ENCODE assay signal across 13 mouse cellular contexts in genomic region chr5:63827415-63828053, GRCm38 (mm10). TPM values are rescaled to one million over a fixed set of nuclear protein-coding genes. Genes with fewer than 3 reads are reported as not detected.
DNase-seq lines count a peak whose midpoint lies in the region; ATAC-seq lines count a peak whose summit lies in the region.
"Had no signal": no experiment of that assay in that cellular context is flagged by ENCODE, and none has a peak within 500 bp of the region (broad histone marks: within the 10 kb centered on the region; RNA-seq: fewer than 3 reads in every experiment).

No protein-coding gene starts in this region.

- 0 out of 2 replicates have a peak overlapping the region, but pooled peaks have one; percentile 3 for H3K4me2 ChIP-seq in kidney, embryonic 15.5 days
- peak overlapping the region; percentile 41 for H3K4me2 ChIP-seq in lung, embryonic 15.5 days
- H3K4me2 ChIP-seq in forebrain, embryonic 13.5 days: no peak overlapping the region
- H3K4me2 ChIP-seq: embryonic facial prominence, embryonic 13.5 days had no signal

- no peaks in the 10 kb centered on the region for H3K36me3 ChIP-seq in kidney, embryonic 15.5 days
- H3K36me3 ChIP-seq in lung, embryonic 15.5 days: no peaks in the 10 kb centered on the region
- no peaks in the 10 kb centered on the region for H3K36me3 ChIP-seq in forebrain, embryonic 13.5 days (ENCODE audit: poor library complexity, severe bottlenecking)
- H3K36me3 ChIP-seq: embryonic facial prominence, embryonic 13.5 days had no signal

- H3K9ac ChIP-seq in kidney, embryonic 15.5 days: no peak overlapping the region
- H3K9ac ChIP-seq in lung, embryonic 15.5 days: no peak overlapping the region
- H3K9ac ChIP-seq in forebrain, embryonic 13.5 days: no peak overlapping the region
- H3K9ac ChIP-seq: embryonic facial prominence, embryonic 13.5 days had no signal

- peaks cover 41% of the 10 kb centered on the region for H3K4me1 ChIP-seq in kidney, embryonic 15.5 days
- H3K4me1 ChIP-seq in lung, embryonic 15.5 days: peaks cover 53% of the 10 kb centered on the region
- no peaks in the 10 kb centered on the region for H3K4me1 ChIP-seq in forebrain, embryonic 13.5 days

- H3K27ac ChIP-seq in kidney, embryonic 15.5 days: peak overlapping the region; percentile 75
- peak overlapping the region; percentile 81 for H3K27ac ChIP-seq in lung, embryonic 15.5 days
- H3K27ac ChIP-seq in forebrain, embryonic 13.5 days: no peak overlapping the region
- H3K27ac ChIP-seq: embryonic facial prominence, embryonic 13.5 days had no signal

- no peaks in the 10 kb centered on the region for H3K27me3 ChIP-seq in kidney, embryonic 15.5 days
- H3K27me3 ChIP-seq in lung, embryonic 15.5 days: no peaks in the 10 kb centered on the region
- H3K27me3 ChIP-seq in forebrain, embryonic 13.5 days: no peaks in the 10 kb centered on the region
- H3K27me3 ChIP-seq: embryonic facial prominence, embryonic 13.5 days had no signal

- WGBS in kidney, embryonic 15.5 days: 45% methylated on average over 5 of the region's 5 CpGs
- 25% methylated on average over 5 of the region's 5 CpGs for WGBS in lung, embryonic 15.5 days
- 55% methylated on average over 5 of the region's 5 CpGs for WGBS in forebrain, embryonic 13.5 days

- ATAC-seq in kidney, embryonic 15.5 days (replicated peaks; ENCODE audit: low FRiP score): peak; percentile 69
- peak; percentile 44; the same call in 1 of the 2 replicates for ATAC-seq in lung, embryonic 15.5 days (ENCODE audit: borderline replicate concordance, extremely low read depth, low FRiP score, low TSS enrichment)
- no peak for ATAC-seq in forebrain, embryonic 13.5 days
- ATAC-seq: inflammation-experienced regulatory T-cells, adult 6 months; midbrain, embryonic 16.5 days had no signal

- no peaks in the 10 kb centered on the region for H3K9me3 ChIP-seq in kidney, embryonic 15.5 days (replicated peaks)
- H3K9me3 ChIP-seq in lung, embryonic 15.5 days: no peaks in the 10 kb centered on the region
- no peaks in the 10 kb centered on the region for H3K9me3 ChIP-seq in forebrain, embryonic 13.5 days (replicated peaks)
- H3K9me3 ChIP-seq: embryonic facial prominence, embryonic 13.5 days had no signal

- H3K4me3 ChIP-seq in kidney, embryonic 15.5 days (replicated peaks): no peak overlapping the region
- H3K4me3 ChIP-seq in lung, embryonic 15.5 days: no peak overlapping the region
- no peak overlapping the region for H3K4me3 ChIP-seq in forebrain, embryonic 13.5 days
- H3K4me3 ChIP-seq: embryonic facial prominence, embryonic 13.5 days had no signal

- DNase-seq in urinary bladder, postnatal 14 days (ENCODE audit: low spot score): peak; percentile 46
- DNase-seq in urinary bladder, postnatal 10 days (ENCODE audit: low spot score): no peak
- DNase-seq in embryo, embryonic 9.5 days (ENCODE audit: extremely low spot score): no peak
- DNase-seq in layer of hippocampus, postnatal 36 days: no peak
- no peak for DNase-seq in cerebellum, postnatal 14 days
- DNase-seq: adrenal gland, postnatal 36 days; cerebellum, adult 9-10 months had no signal

RNA-seq across cellular contexts. Expression of gene 0610040J01Rik, which starts 15.4 kb away (rescaled TPM):
- 48.8 and 51.9 TPM in 2 replicates for polyA plus RNA-seq in kidney, embryonic 15.5 days (2015; fragmentation: Nextera tagmentation; extraction: Ambion mirVana)
- polyA plus RNA-seq in lung, embryonic 15.5 days (2015; fragmentation: Nextera tagmentation; extraction: Ambion mirVana): 25.7 and 28.9 TPM in 2 replicates
- 1 to 10 TPM; 2.9 to 5.9 TPM for total RNA-seq in layer of hippocampus, postnatal 36 days (2021)
- polyA plus RNA-seq in forebrain, embryonic 13.5 days (2015; fragmentation: Nextera tagmentation; extraction: Ambion mirVana): 2.7 and 2.8 TPM in 2 replicates
- polyA plus RNA-seq: inflammation-experienced regulatory T-cells, adult 6 months had no signal
